Mouse (Mus musculus): ENCODE data around the gene Tenm2.

DNA sequence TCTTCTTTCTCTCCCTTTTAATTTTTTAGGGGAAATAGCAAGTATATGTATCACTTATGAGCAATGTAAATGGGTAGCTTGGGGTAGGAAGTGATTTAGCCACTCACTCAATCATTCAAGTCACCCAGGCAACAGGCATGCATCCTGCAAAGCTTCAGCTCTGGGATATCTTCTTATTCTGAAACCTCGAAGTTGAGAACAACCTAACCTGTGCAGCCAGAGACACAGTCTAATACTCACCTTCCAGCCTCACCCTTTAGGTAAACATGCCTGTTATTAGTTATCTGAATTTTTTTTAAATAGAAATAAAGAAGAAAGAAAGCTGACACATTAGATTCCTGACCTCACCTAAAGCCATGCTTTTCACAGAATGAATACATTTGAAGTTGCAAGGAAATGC, 8.4 kb downstream of the Tenm2 start:
- TF ChIP-seq EP300 (IDR thresholded peaks at IDR 0.05; ENCODE audit: low read depth in 1 of 2, low read length in 2 of 2) (no peak), GATA1 (IDR thresholded peaks at IDR 0.05; ENCODE audit: low read depth, low read length) (no peak)

Measured in MEL (cell line).